Mouse (Mus musculus): ENCODE results near the gene Slc22a18. TPM values are rescaled to one million over a fixed set of nuclear protein-coding genes. Genes with fewer than 3 reads are reported as not detected.

Gene Slc22a18
- not detected for polyA plus RNA-seq (2017; shearing (Covaris generic))

GRCm38 (mm10) chr7:143473347-143474101, at the start of gene Slc22a18:
Gene Slc22a18, plus strand, starts transcription at chr7:143473736.

GRCm38 (mm10) chr7:143460874-143461273, 12.7 kb upstream of the Slc22a18 start, which contains the start of gene Cdkn1c:
Gene Cdkn1c, minus strand, starts transcription at chr7:143461050.

GRCm38 (mm10) chr7:143502418-143503200, 29.1 kb downstream of the Slc22a18 start, which contains the start of gene Phlda2:
Gene Phlda2, minus strand, starts transcription at chr7:143503150.

Other genes with a start within 250 kb of the Slc22a18 start
- gene Cdkn1c, start 12.7 kb upstream of the Slc22a18 start, polyA plus RNA-seq (2017; shearing (Covaris generic)), result 2.7 TPM
- gene Phlda2, start 29.4 kb downstream of the Slc22a18 start, polyA plus RNA-seq (2017; shearing (Covaris generic)), result not detected
- 292 TPM for gene Nap1l4, start 75.4 kb downstream of the Slc22a18 start, polyA plus RNA-seq (2017; shearing (Covaris generic))
- 40.0 TPM for gene Cars, start 126.4 kb downstream of the Slc22a18 start, polyA plus RNA-seq (2017; shearing (Covaris generic))
- 40.5 TPM for gene Tnfrsf26, start 155.0 kb downstream of the Slc22a18 start, polyA plus RNA-seq (2017; shearing (Covaris generic))
- gene Tnfrsf22, start 175.9 kb downstream of the Slc22a18 start, polyA plus RNA-seq (2017; shearing (Covaris generic)), result 19.3 TPM
- 14.4 TPM for gene Tnfrsf23, start 212.1 kb downstream of the Slc22a18 start, polyA plus RNA-seq (2017; shearing (Covaris generic))